Mouse (Mus musculus): ENCODE data around the gene Taar7b.

- no peak for TF ChIP-seq CTCF (conservative IDR thresholded peaks at IDR 0.05; ENCODE audit: low read length)
- no peak for TF ChIP-seq NANOG (IDR thresholded peaks at IDR 0.05; ENCODE audit: borderline replicate concordance, low read length)
- TF ChIP-seq POU5F1 (IDR thresholded peaks at IDR 0.05; ENCODE audit: borderline replicate concordance, low read length), result no peak
Measured at GRCm38 (mm10) chr10:24008143-24008542, 8.4 kb downstream of the Taar7b start.
